Mouse (Mus musculus) spleen, postnatal 0 days (tissue): Measurements from ENCODE around the gene Atf2. TPM values are rescaled to one million over a fixed set of nuclear protein-coding genes. Genes with fewer than 3 reads are reported as not detected.

Source experiments
- polyA plus RNA-seq: library from polyadenylated mRNA; unstranded; fragments of >200 nt; fragmentation: Nextera tagmentation; extraction: Ambion mirVana; gene quantifications from 2 replicates; pipeline ENCODE4 v1.2.1, GENCODE M21; 2015

The Atf2 gene
- polyA plus RNA-seq = 31.0 and 34.0 TPM in 2 replicates

DNA sequence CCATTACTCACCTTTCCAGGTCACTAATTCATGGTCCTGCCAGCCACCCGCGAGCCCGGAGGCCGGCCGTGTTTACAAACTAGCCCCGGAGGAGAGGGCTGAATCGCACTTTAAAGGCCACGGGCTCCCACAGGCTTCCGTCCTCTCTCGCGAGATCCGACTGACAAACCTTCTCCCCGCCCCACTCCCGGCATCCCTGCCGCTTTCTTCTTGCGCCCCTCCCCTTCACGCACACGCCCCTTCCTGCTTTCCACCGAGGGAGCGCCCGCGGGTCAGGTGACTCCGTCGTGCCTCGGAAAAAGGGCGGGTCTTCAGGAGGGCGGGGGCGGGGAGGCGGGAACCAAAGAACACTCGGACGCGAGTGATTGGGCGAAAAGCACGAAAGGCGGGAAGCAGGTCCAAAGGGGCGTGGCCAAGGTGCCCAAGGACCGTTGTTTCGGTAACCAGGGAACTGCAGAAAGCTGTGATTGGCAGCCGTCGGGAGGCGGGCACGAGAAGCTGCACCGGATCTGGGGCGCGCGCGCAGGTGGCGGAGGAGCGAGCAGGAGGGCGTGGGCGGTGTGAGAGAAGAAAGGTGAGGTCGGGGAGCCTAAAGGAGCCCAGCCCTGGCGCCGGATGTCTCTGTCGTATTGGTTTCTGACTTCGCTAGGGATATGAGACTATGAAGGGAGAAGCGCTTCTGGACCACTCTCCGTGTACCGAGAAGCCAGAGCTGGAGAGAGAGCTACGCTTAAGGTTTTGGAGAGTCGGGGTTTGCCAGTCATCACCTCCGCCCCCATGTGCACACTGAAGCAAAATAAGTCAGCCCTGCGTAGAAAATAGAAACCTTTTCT, at the start of gene Atf2:
TSS of gene Atf2 (minus strand) at position 176 of the 833 bp plus-strand sequence.

DNA sequence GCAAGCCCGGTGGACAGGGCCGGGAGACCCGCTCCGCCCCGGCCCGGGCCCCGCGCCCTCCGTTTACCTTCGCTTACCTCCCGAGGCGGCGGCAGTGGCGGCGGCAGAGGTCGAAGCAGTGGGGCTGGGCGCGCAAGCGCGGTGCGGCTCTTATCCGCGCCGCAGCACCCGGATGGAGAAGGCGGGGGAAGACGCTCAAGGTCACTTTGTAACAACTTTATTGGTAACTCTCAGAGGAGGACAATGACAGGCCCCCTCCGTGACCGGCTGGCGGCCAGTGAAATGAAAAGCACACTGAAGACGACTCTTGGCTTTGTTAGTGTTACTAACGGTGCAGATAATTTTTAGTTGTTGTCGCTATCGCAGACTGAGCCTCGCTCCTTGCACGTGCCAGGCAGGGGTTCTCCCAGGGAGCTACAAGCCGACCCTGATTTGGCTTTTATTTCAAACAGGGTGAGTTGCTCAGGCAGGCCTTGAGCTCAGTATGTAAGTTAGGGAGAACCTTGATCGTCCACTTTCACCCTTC, 18.8 kb upstream of the Atf2 start, which contains the start of gene Atp5g3:
TSS of gene Atp5g3 (minus strand) at position 152 of the 526 bp plus-strand sequence.

DNA sequence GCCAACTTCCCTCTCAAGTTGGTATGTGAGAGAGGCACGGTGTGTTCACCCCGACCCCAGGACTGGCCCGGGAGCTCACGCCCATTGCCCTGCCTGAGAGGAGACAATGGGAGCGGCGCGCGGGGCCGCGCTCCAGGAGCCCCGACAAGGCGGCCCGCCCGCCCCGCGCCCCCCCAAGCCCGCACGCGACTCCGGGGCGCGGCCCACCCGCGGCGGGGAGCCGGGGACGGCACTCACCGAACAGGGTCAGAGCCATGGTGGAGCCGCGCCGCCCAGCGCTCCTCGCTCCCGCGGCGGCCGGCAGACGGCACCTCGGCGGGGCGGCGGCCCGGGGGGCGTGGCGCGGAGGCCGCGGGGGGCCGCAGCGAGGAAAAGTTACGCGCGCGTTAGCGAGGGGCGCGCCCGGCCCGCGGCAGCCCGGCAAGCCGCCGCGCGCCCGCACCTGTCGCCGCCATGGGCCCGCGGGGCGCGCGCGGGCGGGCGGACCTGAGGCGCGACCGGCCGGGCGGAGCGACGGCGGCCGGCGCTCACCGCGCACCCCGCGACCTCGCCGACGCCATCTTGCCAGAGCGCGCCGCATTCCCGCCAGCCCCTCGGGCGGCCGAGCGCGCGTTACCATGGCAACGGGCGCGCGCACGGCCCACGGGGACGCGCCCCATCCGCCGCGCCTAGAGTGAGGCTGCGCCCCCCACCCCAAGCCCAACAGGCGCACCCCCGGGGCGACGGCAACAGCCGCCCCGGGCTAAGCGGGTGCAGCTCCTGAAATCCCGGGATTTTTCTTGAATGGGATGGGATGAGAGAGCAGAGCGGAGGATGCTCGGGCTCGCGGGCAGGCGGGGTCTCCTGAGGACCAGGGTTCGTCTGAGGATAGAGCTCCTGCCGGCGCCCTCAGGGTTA, 117.4 kb downstream of the Atf2 start, which contains the start of gene Chn1:
TSS of gene Chn1 (minus strand) at position 561 of the 897 bp plus-strand sequence.

Other genes with a start within 250 kb of the Atf2 start
- 1.2 and 1.7 TPM in 2 replicates for gene Chn1, start 117.3 kb downstream of the Atf2 start, polyA plus RNA-seq
- 842 and 864 TPM in 2 replicates for gene Atp5g3, start 18.7 kb upstream of the Atf2 start, polyA plus RNA-seq